Mouse (Mus musculus): ENCODE data around the gene Ltc4s.

DNA sequence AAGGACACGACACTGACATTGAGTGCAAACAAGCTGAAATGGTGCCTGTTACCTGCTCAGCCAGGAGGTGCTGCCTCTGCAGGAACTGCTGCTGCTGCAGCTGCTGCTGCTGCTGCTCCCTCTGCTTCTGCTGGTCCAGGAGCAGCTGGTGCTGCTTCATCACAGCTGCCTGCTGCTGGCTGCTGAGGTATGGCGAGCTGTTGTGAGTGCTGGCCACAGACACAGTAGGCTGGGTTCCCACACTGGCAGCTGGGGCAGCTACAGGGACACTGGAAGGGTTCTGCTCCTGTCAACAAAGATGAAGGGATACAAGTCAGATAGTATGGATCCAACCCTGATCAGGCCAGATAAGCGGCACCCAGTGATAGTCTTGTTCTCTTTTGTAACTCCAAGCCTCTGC lies 24.8 kb upstream of the Ltc4s start:
- TF ChIP-seq POLR2A (IDR thresholded peaks at IDR 0.05; ENCODE audit: borderline replicate concordance, insufficient read depth, low read length) (no peak), CTCF (IDR thresholded peaks at IDR 0.05; ENCODE audit: borderline replicate concordance, insufficient read depth, low read depth, low read length) (no peak)

All from cerebellum, adult 2 months (tissue).